Mouse (Mus musculus) myocyte (in vitro differentiated cells): Measurements from ENCODE around the gene Rpl27.

Experiments used
- CEBPB ChIP-seq: IDR thresholded peaks from 2 replicates; pipeline ENCODE4 v1.6.1; 2011; ENCODE audit warnings: mild to moderate bottlenecking, moderate library complexity; ENCODE audit not compliant: poor library complexity, insufficient read depth, severe bottlenecking
- MAX ChIP-seq: IDR thresholded peaks from one replicate; pipeline ENCODE4 v1.6.1; 2011; ENCODE audit warnings: low read depth, mild to moderate bottlenecking, control low read depth
- MYOD1 ChIP-seq, 3 experiments: IDR thresholded peaks; one replicate each; pipeline ENCODE4 v1.6.1; 2011; ENCODE audit warnings: control low read depth in 2 of 3, low read depth in 2 of 3, mild to moderate bottlenecking in 2 of 3, moderate library complexity in 1 of 3; ENCODE audit not compliant: insufficient read length in 2 of 3, control insufficient read depth in 1 of 3
- MYOG ChIP-seq, 3 experiments: IDR thresholded peaks; one replicate each; pipeline ENCODE4 v1.6.1; 2011; ENCODE audit warnings: control low read depth in 2 of 3, low read depth in 2 of 3, mild to moderate bottlenecking in 2 of 3; ENCODE audit not compliant: insufficient read length in 2 of 3, control insufficient read depth in 1 of 3, insufficient read depth in 1 of 3
- POLR2A ChIP-seq: IDR thresholded peaks from one replicate; pipeline ENCODE4 v1.6.1; 2011; ENCODE audit warnings: low read depth, mild to moderate bottlenecking, control low read depth, moderate library complexity; ENCODE audit not compliant: insufficient read length
- POLR2AphosphoS2 ChIP-seq: IDR thresholded peaks from one replicate; pipeline ENCODE4 v1.6.1; 2011; ENCODE audit warnings: low read depth, control low read depth; ENCODE audit not compliant: insufficient read length
- SRF ChIP-seq: IDR thresholded peaks from one replicate; pipeline ENCODE4 v1.6.1; 2011; ENCODE audit warnings: low read depth; ENCODE audit not compliant: control insufficient read depth, insufficient read length
- TCF12 ChIP-seq: IDR thresholded peaks from one replicate; pipeline ENCODE4 v1.6.1; 2011; ENCODE audit warnings: mild to moderate bottlenecking, control low read depth; ENCODE audit not compliant: poor library complexity, insufficient read depth, severe bottlenecking

- TF ChIP-seq POLR2A (peak; percentile 56), TCF12 (no peak), MYOG (IDR thresholded peaks at IDR 0.05; ENCODE audit: control insufficient read depth in 1 of 3, insufficient read depth in 1 of 3, insufficient read length in 2 of 3, low read depth in 2 of 3) (peak in 2 of 3 experiments; percentile 40 to 72), MAX (no peak), SRF (peak; percentile 95), MYOD1 (IDR thresholded peaks at IDR 0.05; ENCODE audit: control insufficient read depth in 1 of 3, insufficient read length in 2 of 3, low read depth in 2 of 3) (peak in 1 of 3 experiments; percentile 38), CEBPB (no peak), POLR2AphosphoS2 (peak; percentile 59)
Measured at GRCm38 (mm10) chr11:101424105-101424851, 17.8 kb upstream of the Rpl27 start, which contains the start of gene Gm27029.
